Mouse (Mus musculus): Measurements from ENCODE around the gene Ryr1. TPM values are rescaled to one million over a fixed set of nuclear protein-coding genes. Genes with fewer than 3 reads are reported as not detected.
A peak's percentile ranks its signal among the peaks of the same experiment; 100 is the strongest.

Ryr1 gene
- polyA plus RNA-seq, 1 experiment from 2014 or later, result 0.52 TPM

- H3K27ac ChIP-seq (ENCODE audit: low read depth, low read length), result no peak overlapping the region
- ATAC-seq (replicated peaks; ENCODE audit: low FRiP score), result no peak
- WGBS, result 86% methylated on average over 5 of the region's 5 CpGs
- peaks cover 8% of the 10 kb centered on the region for H3K4me1 ChIP-seq (replicated peaks; ENCODE audit: control insufficient read depth, insufficient read depth, low read length)
- no peaks in the 10 kb centered on the region for H3K9me3 ChIP-seq (ENCODE audit: control insufficient read depth, low read length)
- 0 out of 2 replicates have a peak overlapping the region, but pooled peaks have one; percentile 11 for H3K9ac ChIP-seq (ENCODE audit: low read depth, low read length)
- H3K4me2 ChIP-seq, result no peak overlapping the region
- no peak overlapping the region for H3K4me3 ChIP-seq (ENCODE audit: low read depth, low read length)
- no peaks in the 10 kb centered on the region for H3K36me3 ChIP-seq (ENCODE audit: control insufficient read depth, insufficient read depth, low read length)
- no peak for DNase-seq (ENCODE audit: low spot score)
- H3K27me3 ChIP-seq (replicated peaks; ENCODE audit: control insufficient read depth, insufficient read depth, low read length), result no peaks in the 10 kb centered on the region
Measured at GRCm38 (mm10) chr7:28965346-28965840, 159.6 kb downstream of the Ryr1 start.

- ATAC-seq (replicated peaks; ENCODE audit: low FRiP score) (no peak), DNase-seq (ENCODE audit: low spot score) (no peak)
- Histone ChIP-seq H3K27me3 (replicated peaks; ENCODE audit: control insufficient read depth, insufficient read depth, low read length) (no peaks in the 10 kb centered on the region), H3K9ac (ENCODE audit: low read depth, low read length) (no peak overlapping the region), H3K36me3 (ENCODE audit: control insufficient read depth, insufficient read depth, low read length) (no peaks in the 10 kb centered on the region), H3K4me2 (no peak overlapping the region), H3K27ac (ENCODE audit: low read depth, low read length) (no peak overlapping the region), H3K4me1 (replicated peaks; ENCODE audit: control insufficient read depth, insufficient read depth, low read length) (peaks cover 27% of the 10 kb centered on the region), H3K4me3 (ENCODE audit: low read depth, low read length) (no peak overlapping the region), H3K9me3 (ENCODE audit: control insufficient read depth, low read length) (no peaks in the 10 kb centered on the region)
- whole genome bisulfite sequencing, result 71% methylated on average over 3 of the region's 3 CpGs
Measured at GRCm38 (mm10) chr7:28963399-28963923, 161.5 kb downstream of the Ryr1 start.

- DNase-seq (ENCODE audit: low spot score) (peak; percentile 99), ATAC-seq (replicated peaks; ENCODE audit: low FRiP score) (peak; percentile 90)
- peak within 1 kb of the TSS; percentile 99 for H3K9ac ChIP-seq (ENCODE audit: low read depth, low read length)
- peaks cover 41% of the 10 kb centered on the region for H3K4me1 ChIP-seq (replicated peaks; ENCODE audit: control insufficient read depth, insufficient read depth, low read length)
- H3K9me3 ChIP-seq (ENCODE audit: control insufficient read depth, low read length), result no peaks in the 10 kb centered on the region
- no peaks in the 10 kb centered on the region for H3K36me3 ChIP-seq (ENCODE audit: control insufficient read depth, insufficient read depth, low read length)
- H3K27me3 ChIP-seq (replicated peaks; ENCODE audit: control insufficient read depth, insufficient read depth, low read length), result no peaks in the 10 kb centered on the region
- H3K4me3 ChIP-seq (ENCODE audit: low read depth, low read length), result peak within 1 kb of the TSS; percentile 98
- peak within 1 kb of the TSS; percentile 98 for H3K4me2 ChIP-seq
- H3K27ac ChIP-seq (ENCODE audit: low read depth, low read length), result peak within 1 kb of the TSS; percentile 86
- under 1% methylated on average over 76 of the region's 76 CpGs for WGBS
Measured at GRCm38 (mm10) chr7:28961927-28962670, 162.9 kb downstream of the Ryr1 start, which contains the start of gene Actn4. Gene Actn4, minus strand, starts transcription at chr7:28962340.

- peak overlapping the region; percentile 99 for H3K9ac ChIP-seq (ENCODE audit: low read depth, low read length)
- no peak for DNase-seq (ENCODE audit: low spot score)
- 1% methylated on average over 7 of the region's 7 CpGs for WGBS
Measured at GRCm38 (mm10) chr7:28961584-28961926, 163.4 kb downstream of the Ryr1 start.

GRCm38 (mm10) chr7:28960354-28961046, 164.5 kb downstream of the Ryr1 start:
- H3K36me3 ChIP-seq (ENCODE audit: control insufficient read depth, insufficient read depth, low read length), result peaks cover 2% of the 10 kb centered on the region; the same call in 1 of the 2 replicates
- DNase-seq (ENCODE audit: low spot score) (no peak), ATAC-seq (replicated peaks; ENCODE audit: low FRiP score) (no peak)
- H3K9me3 ChIP-seq (ENCODE audit: control insufficient read depth, low read length), result no peaks in the 10 kb centered on the region
- H3K4me2 ChIP-seq, result peak overlapping the region; percentile 98
- peaks cover 55% of the 10 kb centered on the region for H3K4me1 ChIP-seq (replicated peaks; ENCODE audit: control insufficient read depth, insufficient read depth, low read length)
- peak overlapping the region; percentile 99 for H3K9ac ChIP-seq (ENCODE audit: low read depth, low read length)
- H3K27me3 ChIP-seq (replicated peaks; ENCODE audit: control insufficient read depth, insufficient read depth, low read length), result no peaks in the 10 kb centered on the region
- H3K4me3 ChIP-seq (ENCODE audit: low read depth, low read length), result peak overlapping the region; percentile 98
- peak overlapping the region; percentile 62 for H3K27ac ChIP-seq (ENCODE audit: low read depth, low read length)
- 27% methylated on average over 9 of the region's 9 CpGs for WGBS

More at GRCm38 (mm10) chr7:28961584-28961926, 163.4 kb downstream of the Ryr1 start:
- H3K9me3 ChIP-seq (ENCODE audit: control insufficient read depth, low read length), result no peaks in the 10 kb centered on the region
- peak overlapping the region; percentile 86 for H3K27ac ChIP-seq (ENCODE audit: low read depth, low read length)
- H3K4me1 ChIP-seq (replicated peaks; ENCODE audit: control insufficient read depth, insufficient read depth, low read length), result peaks cover 44% of the 10 kb centered on the region
- H3K4me3 ChIP-seq (ENCODE audit: low read depth, low read length), result peak overlapping the region; percentile 98
- H3K4me2 ChIP-seq, result peak overlapping the region; percentile 98
- H3K36me3 ChIP-seq (ENCODE audit: control insufficient read depth, insufficient read depth, low read length), result no peaks in the 10 kb centered on the region
- H3K27me3 ChIP-seq (replicated peaks; ENCODE audit: control insufficient read depth, insufficient read depth, low read length), result no peaks in the 10 kb centered on the region
- no peak for ATAC-seq (replicated peaks; ENCODE audit: low FRiP score)

- no peaks in the 10 kb centered on the region for H3K27me3 ChIP-seq (replicated peaks; ENCODE audit: control insufficient read depth, insufficient read depth, low read length)
- ATAC-seq (replicated peaks; ENCODE audit: low FRiP score) (peak; percentile 19), DNase-seq (ENCODE audit: low spot score) (no peak)
- WGBS, result 11% methylated on average over 6 of the region's 6 CpGs
- peak overlapping the region; percentile 98 for H3K4me2 ChIP-seq
- H3K9ac ChIP-seq (ENCODE audit: low read depth, low read length), result peak overlapping the region; percentile 99
- H3K4me3 ChIP-seq (ENCODE audit: low read depth, low read length), result peak overlapping the region; percentile 98
- H3K27ac ChIP-seq (ENCODE audit: low read depth, low read length), result peak overlapping the region; percentile 62
- H3K36me3 ChIP-seq (ENCODE audit: control insufficient read depth, insufficient read depth, low read length), result peaks cover 6% of the 10 kb centered on the region; the same call in 1 of the 2 replicates
- H3K4me1 ChIP-seq (replicated peaks; ENCODE audit: control insufficient read depth, insufficient read depth, low read length), result peaks cover 64% of the 10 kb centered on the region
- no peaks in the 10 kb centered on the region for H3K9me3 ChIP-seq (ENCODE audit: control insufficient read depth, low read length)
Measured at GRCm38 (mm10) chr7:28959505-28960045, 165.4 kb downstream of the Ryr1 start.

- DNase-seq (ENCODE audit: low spot score) (no peak), ATAC-seq (replicated peaks; ENCODE audit: low FRiP score) (no peak)
- peak overlapping the region; percentile 98 for H3K4me3 ChIP-seq (ENCODE audit: low read depth, low read length)
- H3K4me1 ChIP-seq (replicated peaks; ENCODE audit: control insufficient read depth, insufficient read depth, low read length), result peaks cover 71% of the 10 kb centered on the region
- H3K27ac ChIP-seq (ENCODE audit: low read depth, low read length), result peak overlapping the region; percentile 62; the same call in 1 of the 2 replicates
- peak overlapping the region; percentile 99; the same call in 1 of the 2 replicates for H3K9ac ChIP-seq (ENCODE audit: low read depth, low read length)
- WGBS, result 46% methylated on average over 1 of the region's 1 CpGs
- no peaks in the 10 kb centered on the region for H3K9me3 ChIP-seq (ENCODE audit: control insufficient read depth, low read length)
- peaks cover 6% of the 10 kb centered on the region; the same call in 1 of the 2 replicates for H3K36me3 ChIP-seq (ENCODE audit: control insufficient read depth, insufficient read depth, low read length)
- H3K27me3 ChIP-seq (replicated peaks; ENCODE audit: control insufficient read depth, insufficient read depth, low read length), result no peaks in the 10 kb centered on the region
- H3K4me2 ChIP-seq, result peak overlapping the region; percentile 98
Measured at GRCm38 (mm10) chr7:28958770-28959169, 166.2 kb downstream of the Ryr1 start.

- Histone ChIP-seq H3K27ac (ENCODE audit: low read depth, low read length) (peak overlapping the region; percentile 62), H3K36me3 (ENCODE audit: control insufficient read depth, insufficient read depth, low read length) (peaks cover 6% of the 10 kb centered on the region; the same call in 1 of the 2 replicates), H3K9me3 (ENCODE audit: control insufficient read depth, low read length) (no peaks in the 10 kb centered on the region), H3K4me3 (ENCODE audit: low read depth, low read length) (no peak overlapping the region), H3K4me1 (replicated peaks; ENCODE audit: control insufficient read depth, insufficient read depth, low read length) (peaks cover 74% of the 10 kb centered on the region), H3K9ac (ENCODE audit: low read depth, low read length) (no peak overlapping the region), H3K27me3 (replicated peaks; ENCODE audit: control insufficient read depth, insufficient read depth, low read length) (no peaks in the 10 kb centered on the region), H3K4me2 (peak overlapping the region; percentile 98)
- DNase-seq (ENCODE audit: low spot score) (no peak), ATAC-seq (replicated peaks; ENCODE audit: low FRiP score) (no peak)
- WGBS, result 44% methylated on average over 1 of the region's 1 CpGs
Measured at GRCm38 (mm10) chr7:28957997-28958725, 166.8 kb downstream of the Ryr1 start.
